Mouse (Mus musculus): ENCODE data around the gene Tgfb1i1. TPM values are rescaled to one million over a fixed set of nuclear protein-coding genes. Genes with fewer than 3 reads are reported as not detected.
A peak's percentile ranks its signal among the peaks of the same experiment; 100 is the strongest.

Gene Tgfb1i1
- total RNA-seq (2021): 1 to 10 TPM; 5.5 to 7.0 TPM
- long read RNA-seq, experiment 1, partial matches to known transcripts: 1 of 7 reads
- long read RNA-seq, experiment 1, other reads (novel, unspliced or antisense): 1 of 7 reads
- long read RNA-seq, experiment 2, partial matches to known transcripts: 0 of 1 reads
- long read RNA-seq, experiment 2, other reads (novel, unspliced or antisense): 0 of 1 reads

DNA sequence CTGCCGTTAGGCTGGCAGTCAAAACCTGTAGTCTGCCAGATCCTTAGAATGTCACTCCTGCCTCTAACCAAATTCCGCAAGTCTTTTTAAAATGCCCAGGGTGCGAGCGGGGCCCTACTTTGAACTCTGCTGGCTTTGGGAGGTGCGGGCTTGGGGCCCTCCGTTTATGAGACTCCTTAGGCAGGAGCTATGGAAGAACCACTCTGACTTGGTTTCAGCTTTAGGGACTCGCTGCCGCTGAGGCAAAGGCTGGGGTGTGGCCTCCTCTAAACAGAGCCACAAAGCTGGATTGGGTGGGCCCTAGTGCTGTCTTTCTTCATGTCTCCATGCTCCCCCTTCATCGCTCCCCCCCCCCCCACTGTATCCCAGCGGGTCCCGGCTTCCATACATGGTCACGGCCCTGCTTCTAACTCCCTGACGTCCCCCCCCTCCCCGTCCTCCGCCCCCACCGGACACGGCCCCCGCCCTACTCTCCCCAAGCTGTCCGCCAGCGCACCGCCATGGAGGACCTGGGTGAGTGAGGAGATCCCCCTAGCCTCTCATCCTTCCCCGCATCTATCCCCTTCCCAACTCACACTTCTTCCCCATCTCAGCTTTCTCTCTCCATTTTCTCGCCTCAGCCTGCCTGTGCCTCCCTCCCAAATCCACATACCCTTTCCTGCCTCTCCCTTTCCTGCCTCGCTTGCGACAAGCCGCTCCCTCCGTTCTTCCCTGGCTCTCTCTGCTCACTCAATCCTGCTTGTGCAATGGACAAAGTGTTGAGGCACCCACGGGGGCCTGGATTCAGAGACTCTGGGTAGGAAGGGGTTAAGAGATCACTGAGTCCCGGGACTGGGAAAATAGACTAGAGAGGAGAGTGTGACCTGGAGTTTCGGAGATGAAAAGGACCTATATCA is at the start of gene Tgfb1i1:
Tgfb1i1 (plus strand) TSS at position 317 of the 896 bp plus-strand sequence.
- DNase-seq (ENCODE audit: low spot score): peak; percentile 56

GRCm38 (mm10) chr7:128201607-128202006 is 45.0 kb upstream of the Tgfb1i1 start:
- DNase-seq (ENCODE audit: low spot score): no peak

- DNase-seq (ENCODE audit: low spot score): no peak
Measured at GRCm38 (mm10) chr7:128203071-128203470, 43.5 kb upstream of the Tgfb1i1 start.

DNA sequence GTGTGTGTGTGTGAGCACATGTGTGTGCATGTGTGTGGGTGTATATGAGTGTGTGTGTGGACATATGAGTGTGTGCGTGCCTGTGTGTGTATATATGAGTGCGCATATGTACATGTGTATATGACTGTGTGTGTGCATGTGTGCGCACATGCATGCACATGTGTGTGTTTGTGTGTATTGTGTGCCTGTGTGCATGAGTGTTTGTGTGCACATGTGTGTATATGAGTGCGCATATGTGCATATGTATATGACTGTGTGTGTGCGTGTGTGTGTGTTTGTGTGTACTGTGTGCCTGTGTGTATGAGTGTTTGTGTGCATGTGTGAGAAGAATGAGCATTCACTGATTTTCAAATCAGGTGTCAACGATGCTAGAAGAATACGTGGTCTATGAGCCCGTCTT is 42.4 kb upstream of the Tgfb1i1 start:
- DNase-seq (ENCODE audit: low spot score): no peak

DNA sequence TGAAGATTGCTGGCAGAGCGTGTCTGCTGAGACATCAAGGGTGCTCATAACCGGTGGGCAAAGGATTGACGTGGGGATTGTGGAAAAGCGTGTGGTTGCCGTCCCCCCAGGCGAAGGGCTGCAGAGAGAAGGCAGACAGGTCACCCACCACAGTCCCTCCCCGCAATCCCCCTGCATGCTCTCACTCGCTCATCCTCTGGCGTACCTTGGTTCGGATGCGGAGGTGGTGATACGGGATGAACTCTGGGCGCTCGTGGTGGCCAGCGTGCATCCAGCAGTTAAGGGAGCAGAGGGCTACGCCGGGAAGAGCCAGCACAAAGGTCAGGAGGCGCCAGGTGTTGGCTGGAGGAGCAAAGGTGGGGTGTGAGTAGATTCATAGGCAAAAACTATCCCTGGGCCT is 40.9 kb upstream of the Tgfb1i1 start:
- DNase-seq (ENCODE audit: low spot score): no peak

DNA sequence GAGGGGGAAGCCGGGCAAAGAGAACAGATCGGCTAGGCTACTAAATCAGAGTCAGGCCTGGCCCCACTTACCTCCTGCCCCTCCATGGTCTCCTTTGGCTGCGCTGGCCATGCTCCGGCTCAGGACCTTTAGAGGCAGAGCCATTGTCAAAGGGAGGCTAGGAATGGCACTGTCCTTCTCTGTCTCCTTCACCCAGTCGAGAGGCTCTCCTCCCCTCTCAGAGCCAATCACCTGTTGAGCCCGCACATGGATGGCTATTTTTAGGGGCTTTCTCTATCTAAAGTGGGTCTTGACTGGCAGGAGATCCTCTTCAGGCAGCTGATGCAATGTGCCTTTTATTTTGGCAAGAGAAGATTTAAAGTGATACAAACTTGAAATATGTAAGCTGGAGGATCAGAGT is 40.5 kb upstream of the Tgfb1i1 start, which contains the start of gene Cox6a2:
Cox6a2 (minus strand) TSS at position 236 of the 400 bp plus-strand sequence.
- peak; percentile 80 for DNase-seq (ENCODE audit: low spot score)

DNA sequence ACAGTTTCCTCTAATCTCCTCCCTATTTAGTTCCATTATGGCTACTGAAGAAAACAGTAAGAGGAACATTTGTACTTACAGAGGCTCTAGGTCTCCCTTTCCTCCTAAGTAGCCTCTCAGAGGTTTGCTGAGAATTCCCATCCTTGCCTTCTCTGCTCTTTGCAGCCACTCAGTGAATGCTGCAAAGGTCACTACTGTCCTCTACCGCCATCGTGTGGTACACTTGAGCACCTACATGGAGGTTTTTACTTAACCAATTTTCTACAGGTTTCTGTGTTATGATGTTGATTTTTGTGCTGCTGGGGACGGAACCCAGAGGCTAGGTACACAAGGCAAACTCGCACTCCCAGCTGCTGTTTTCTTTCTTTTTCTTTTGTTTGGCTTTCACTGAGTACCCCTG is 38.4 kb upstream of the Tgfb1i1 start:
- DNase-seq (ENCODE audit: low spot score): peak; percentile 66

DNA sequence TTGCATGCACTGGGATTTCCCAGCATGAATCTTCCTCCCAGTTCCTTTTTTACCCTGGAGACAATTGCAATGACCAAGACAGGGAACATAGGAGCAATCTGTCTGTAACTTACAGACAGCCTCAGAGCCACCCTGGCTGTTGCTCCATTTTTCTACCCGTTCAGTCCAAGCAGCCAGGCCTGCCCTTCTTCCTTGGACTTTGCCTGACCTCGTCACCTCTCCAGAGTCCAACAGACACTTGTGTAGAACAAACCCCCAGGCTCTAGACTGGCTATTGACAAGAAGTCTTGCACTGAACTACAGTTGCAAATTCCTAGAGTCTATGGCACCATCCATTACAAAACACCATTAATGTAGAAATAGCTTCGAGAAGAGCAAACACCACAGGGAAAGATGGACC is 36.8 kb upstream of the Tgfb1i1 start:
- DNase-seq (ENCODE audit: low spot score): no peak

- no peak for DNase-seq (ENCODE audit: low spot score)
Measured at GRCm38 (mm10) chr7:128219952-128220351, 26.7 kb upstream of the Tgfb1i1 start.

DNA sequence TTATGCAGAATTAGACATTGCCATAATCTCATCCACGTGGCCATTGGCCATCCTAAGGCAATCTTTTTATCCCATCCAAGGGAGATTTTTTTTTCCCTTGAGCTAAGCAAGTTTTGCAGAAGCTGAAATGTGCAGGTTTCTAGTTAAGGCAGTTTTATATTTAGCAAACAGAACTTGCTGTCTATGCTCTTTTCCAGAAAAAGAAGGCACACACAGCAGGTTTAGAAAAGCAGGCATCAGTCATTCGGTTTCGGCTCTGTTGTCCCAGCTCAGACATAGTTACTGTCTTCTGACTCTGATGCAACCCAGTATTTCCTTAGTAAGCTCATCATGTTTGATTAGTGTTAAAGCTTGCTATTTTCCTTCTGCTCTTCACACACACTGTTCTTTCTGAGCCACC is 25.7 kb upstream of the Tgfb1i1 start:
- no peak for DNase-seq (ENCODE audit: low spot score)

GRCm38 (mm10) chr7:128231741-128232140 is 14.9 kb upstream of the Tgfb1i1 start:
- no peak for DNase-seq (ENCODE audit: low spot score)

- no peak for DNase-seq (ENCODE audit: low spot score)
Measured at GRCm38 (mm10) chr7:128234796-128235195, 11.8 kb upstream of the Tgfb1i1 start.

DNA sequence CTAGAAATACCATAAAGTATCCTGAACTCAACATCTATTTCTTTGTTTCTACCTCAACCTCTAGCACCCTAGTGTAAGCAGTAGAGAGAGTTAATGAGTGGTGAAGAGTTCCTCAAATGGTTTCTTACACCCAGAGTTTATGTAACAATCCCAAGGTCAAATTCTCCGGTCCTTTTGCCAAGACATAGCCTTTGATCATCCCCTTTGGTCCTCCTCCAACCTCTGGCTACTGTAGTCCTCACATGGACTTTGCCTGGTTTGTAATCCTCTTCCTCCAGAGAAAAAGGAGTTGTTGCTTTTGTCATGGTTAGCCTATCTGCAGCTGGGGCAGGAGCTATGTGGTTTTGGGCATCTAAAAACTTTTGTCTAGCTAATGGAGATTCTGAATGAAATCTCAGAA is 11.1 kb upstream of the Tgfb1i1 start:
- DNase-seq (ENCODE audit: low spot score): no peak

DNA sequence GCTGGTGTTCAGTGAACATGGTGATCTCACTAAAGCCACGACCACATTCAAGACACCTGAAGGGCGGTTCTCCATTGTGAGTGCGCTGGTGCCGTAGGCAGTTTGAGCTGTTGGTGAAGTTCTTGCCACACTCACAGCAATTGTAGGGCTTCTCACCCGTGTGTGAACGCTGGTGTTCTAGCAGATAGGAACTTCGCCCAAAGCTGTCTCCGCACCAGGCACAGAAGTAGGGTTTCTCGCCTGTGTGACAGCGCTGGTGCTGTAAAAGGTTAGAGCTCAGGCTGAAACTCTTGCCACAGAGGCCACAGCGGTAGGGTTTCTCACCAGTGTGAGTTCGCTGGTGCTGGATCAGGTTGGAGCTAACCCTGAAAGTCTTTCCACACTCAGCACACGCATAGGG is 10.2 kb upstream of the Tgfb1i1 start:
- no peak for DNase-seq (ENCODE audit: low spot score)

GRCm38 (mm10) chr7:128236856-128237592 is 9.6 kb upstream of the Tgfb1i1 start, which contains the start of gene Armc5:
Gene Armc5, plus strand, starts transcription at chr7:128237342.
- DNase-seq (ENCODE audit: low spot score): peak; percentile 86

GRCm38 (mm10) chr7:128237593-128237926 is 9.1 kb upstream of the Tgfb1i1 start:
- no peak for DNase-seq (ENCODE audit: low spot score)

DNA sequence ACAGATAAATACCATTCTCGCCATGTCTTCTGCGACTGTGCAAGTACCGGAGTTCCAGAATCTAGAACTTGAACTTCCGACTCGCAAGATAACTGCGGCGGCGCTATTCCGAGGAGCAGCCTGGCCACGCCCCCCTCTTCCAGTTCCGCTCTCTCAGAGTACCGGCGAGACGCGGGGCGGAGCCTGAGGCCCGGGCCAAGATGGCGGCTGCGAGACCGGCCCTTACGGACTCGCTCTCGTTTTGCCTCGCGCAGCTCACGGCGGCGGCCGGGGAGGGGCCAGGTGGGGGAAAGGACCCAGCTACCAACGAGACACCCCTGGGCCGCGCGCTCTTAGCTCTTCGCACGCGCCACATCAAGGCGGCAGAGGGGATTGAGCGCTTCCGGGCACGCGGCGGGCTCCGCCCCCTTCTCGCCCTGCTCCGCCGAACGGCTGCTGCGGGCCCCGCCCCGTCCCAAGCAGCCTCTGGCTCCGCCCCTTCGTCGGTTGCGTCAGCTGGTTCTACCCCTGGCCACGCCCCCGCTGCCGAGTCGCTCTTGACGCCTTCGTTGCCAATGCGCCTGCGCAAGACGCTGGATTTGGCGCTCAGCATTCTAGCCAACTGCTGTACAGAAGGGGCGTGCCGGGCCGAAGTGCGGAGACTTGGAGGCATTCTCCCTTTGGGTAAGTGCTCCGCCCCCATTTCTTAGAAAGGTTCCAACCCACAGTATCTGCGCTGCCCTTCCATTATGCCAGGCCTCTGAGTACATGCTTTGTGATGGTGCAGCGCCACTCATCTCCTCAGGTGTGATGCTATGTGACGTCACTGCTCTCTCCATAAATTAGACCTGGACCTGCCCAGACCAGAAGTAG is 8.5 kb upstream of the Tgfb1i1 start, which contains the start of gene 9130023H24Rik:
9130023H24Rik (minus strand) TSS at position 105 of the 852 bp plus-strand sequence.
- DNase-seq (ENCODE audit: low spot score): peak; percentile 100

DNA sequence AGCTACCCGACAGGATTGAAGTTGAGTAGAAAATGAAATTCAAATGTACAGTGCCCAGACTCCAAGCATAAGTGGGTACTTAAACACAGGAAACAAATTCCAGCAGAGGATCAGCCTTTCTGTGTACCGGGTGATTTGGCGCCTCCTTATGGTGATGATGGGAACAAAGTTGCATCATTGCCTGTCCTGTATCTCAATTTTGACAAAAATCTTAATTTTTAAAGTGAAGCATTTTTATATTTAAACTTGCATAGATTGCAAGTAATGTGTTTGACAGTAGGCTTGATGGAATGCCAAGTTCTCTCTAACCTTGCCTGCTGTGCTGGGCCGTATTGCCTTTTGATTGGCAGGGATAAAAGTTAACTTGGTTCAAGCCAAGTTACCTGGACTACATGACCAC is 7.6 kb upstream of the Tgfb1i1 start:
- DNase-seq (ENCODE audit: low spot score): no peak

DNA sequence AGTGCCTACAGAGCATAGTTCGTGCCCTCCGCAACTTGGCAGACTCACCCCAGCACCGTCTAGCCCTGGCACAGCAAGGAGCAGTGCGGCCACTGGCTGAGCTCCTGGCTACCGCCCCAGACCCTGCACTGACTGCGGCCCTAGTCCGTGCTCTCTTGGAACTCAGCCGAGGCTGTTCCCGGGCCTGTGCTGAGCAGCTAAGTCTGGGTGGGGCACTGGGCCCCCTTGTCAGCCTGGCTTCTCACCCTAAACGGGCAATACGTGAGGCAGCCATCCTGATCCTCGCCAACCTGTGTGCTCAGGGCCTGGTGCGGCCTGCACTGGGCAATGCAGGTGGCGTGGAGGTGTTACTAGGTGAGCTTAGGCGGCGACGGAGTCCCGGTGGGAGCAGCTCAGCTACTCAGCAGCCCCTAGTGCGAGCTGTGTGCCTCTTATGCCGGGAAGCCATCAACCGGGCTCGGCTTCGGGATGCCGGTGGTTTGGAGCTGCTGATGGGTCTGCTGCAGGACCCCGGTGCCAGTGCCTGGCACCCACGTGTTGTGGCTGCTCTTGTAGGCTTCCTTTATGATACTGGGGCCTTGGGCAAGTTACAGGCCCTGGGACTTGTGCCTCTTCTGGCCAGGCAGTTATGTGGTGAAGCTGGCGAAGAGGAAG is 6.4 kb upstream of the Tgfb1i1 start:
- no peak for DNase-seq (ENCODE audit: low spot score)

- no peak for DNase-seq (ENCODE audit: low spot score)
Measured at GRCm38 (mm10) chr7:128242331-128242730, 4.3 kb upstream of the Tgfb1i1 start.

- DNase-seq (ENCODE audit: low spot score): no peak
Measured at GRCm38 (mm10) chr7:128243921-128244320, 2.7 kb upstream of the Tgfb1i1 start.
